Mouse (Mus musculus) small intestine, adult 2 months (tissue): ENCODE results near the gene Cfap161. TPM values are rescaled to one million over a fixed set of nuclear protein-coding genes. Genes with fewer than 3 reads are reported as not detected.

Experiments
- H3K27ac ChIP-seq: fragments of 200-500 bp; 2 replicates; pipeline ENCODE4 v1.5.1; 2012; ENCODE audit warnings: low read depth, low read length, control low read depth, inconsistent platforms; ENCODE audit not compliant: insufficient read depth
- H3K27me3 ChIP-seq: fragments of 200-500 bp; 2 replicates; pipeline ENCODE4 v1.6.1; 2012; ENCODE audit warnings: mild to moderate bottlenecking, moderate library complexity, low read length, inconsistent platforms; ENCODE audit not compliant: control insufficient read depth, insufficient read depth
- H3K36me3 ChIP-seq: fragments of 200-500 bp; 2 replicates; pipeline ENCODE4 v1.6.1; 2012; ENCODE audit warnings: mild to moderate bottlenecking, low read length, control low read depth, inconsistent platforms; ENCODE audit not compliant: control insufficient read depth, insufficient read depth
- H3K4me1 ChIP-seq: fragments of 200-500 bp; 2 replicates; pipeline ENCODE4 v1.6.1; 2012; ENCODE audit warnings: low read length, inconsistent platforms, mixed read lengths; ENCODE audit not compliant: control insufficient read depth, insufficient read depth, insufficient read length
- H3K4me3 ChIP-seq: fragments of 200-500 bp; 2 replicates; pipeline ENCODE4 v1.5.1; 2012; ENCODE audit warnings: low read depth, mild to moderate bottlenecking, control low read depth, inconsistent platforms, low read length, moderate library complexity
- CTCF ChIP-seq: fragments of 200-500 bp; IDR thresholded peaks from 2 replicates; pipeline ENCODE4 v1.5.1; 2012; ENCODE audit warnings: low read depth, mild to moderate bottlenecking, control low read depth, inconsistent platforms, low read length, moderate library complexity, mixed read lengths; ENCODE audit not compliant: insufficient replicate concordance, insufficient read length; ENCODE audit errors: extremely low read depth
- POLR2A ChIP-seq: fragments of 200-500 bp; IDR thresholded peaks from 2 replicates; pipeline ENCODE4 v1.6.1; 2012; ENCODE audit warnings: low read depth, mild to moderate bottlenecking, control low read depth, inconsistent platforms, low read length, moderate library complexity
- WGBS: fragments of 180-500 bp; shearing (Covaris S2); methylation state at CpG from one replicate; pipeline ENCODE4 v1.1.7; 2018; 5-methylcytosine and 5-hydroxymethylcytosine counted together
- polyA plus RNA-seq: library from polyadenylated mRNA; depleted of rRNA; stranded (reverse); fragments of >200 nt; gene quantifications from 2 replicates; pipeline ENCODE4 v1.2.3, GENCODE M21; 2012

Cfap161 gene
- polyA plus RNA-seq, 1 experiment = not detected

DNA sequence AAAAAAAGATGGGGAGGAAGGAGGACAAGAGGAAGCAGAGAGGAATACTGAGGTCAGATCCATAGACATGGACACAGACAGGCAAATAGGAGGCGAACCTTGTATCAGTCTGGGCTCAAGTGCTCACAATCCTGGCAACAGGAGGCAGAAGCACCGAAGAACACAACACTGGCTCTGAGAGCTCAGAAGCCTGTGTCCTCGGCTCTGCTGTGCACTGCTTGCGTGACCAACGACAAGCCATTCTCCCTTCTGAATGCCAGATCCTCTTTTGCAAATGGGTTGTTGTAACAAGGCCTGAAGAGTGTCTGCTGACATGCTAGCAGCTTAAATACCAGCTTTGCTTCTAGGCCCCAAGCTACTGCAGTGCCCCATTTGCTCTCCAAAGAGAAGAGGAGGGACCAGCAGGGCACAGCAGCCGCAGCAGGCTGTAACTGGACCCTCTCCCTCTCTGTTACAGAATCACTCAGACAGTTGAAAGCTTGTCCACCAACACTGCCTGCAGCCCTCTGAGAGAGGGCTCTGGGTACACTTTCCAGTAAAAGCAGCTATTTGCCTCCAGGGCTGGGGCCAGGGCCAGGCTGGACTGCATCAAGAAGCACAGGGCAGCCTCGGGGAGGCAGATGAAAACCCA is 54.9 kb downstream of the Cfap161 start:
- no peak overlapping the region for H3K4me3 ChIP-seq
- 75% methylated on average over 7 of the region's 7 CpGs for WGBS
- no peaks in the 10 kb centered on the region for H3K4me1 ChIP-seq
- no peak overlapping the region for H3K27ac ChIP-seq
- H3K27me3 ChIP-seq = no peaks in the 10 kb centered on the region
- no peak for TF ChIP-seq CTCF
- no peak for TF ChIP-seq POLR2A
- no peaks in the 10 kb centered on the region for H3K36me3 ChIP-seq

DNA sequence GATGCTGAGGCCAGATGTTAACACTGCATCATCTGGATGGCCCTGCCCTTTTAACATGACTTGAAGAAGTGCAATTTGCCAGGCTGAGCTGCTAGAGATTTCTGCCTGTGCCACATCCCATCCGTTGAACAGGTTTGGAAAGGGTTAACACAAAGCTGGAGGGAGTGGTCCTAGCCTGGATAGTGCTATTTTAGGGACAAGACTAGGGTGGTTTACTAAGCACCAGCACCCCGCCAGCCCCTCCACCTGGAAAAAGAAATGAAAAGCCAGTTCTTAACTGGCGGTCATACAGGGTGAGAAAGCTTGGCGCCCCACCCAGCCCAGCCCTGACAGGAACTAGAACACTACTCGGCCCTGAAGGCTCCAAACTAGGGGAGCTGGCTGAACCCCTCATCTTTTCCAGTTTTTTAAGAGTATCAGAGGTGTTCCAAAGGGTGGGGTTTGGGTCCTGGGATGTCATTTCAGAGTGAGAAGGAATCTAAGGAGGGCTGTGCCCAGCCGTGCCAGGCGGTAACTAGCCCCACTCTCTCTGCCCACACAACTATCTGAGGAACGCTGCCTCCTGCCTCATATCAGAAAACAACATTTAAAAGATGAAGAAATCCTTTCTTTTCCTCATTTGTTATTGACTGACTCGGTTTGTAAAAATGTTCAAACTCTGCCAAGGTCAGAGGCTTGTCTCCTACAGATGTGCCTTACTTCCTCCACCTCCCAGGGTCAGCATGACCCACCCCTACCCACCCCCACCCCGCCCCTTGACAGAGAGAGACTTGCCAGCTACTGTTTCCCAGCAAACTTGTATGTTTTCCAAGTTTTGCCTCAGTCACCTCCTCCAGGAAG is 55.8 kb downstream of the Cfap161 start:
- Histone ChIP-seq H3K4me3 (no peak overlapping the region), H3K27ac (no peak overlapping the region), H3K36me3 (no peaks in the 10 kb centered on the region), H3K27me3 (no peaks in the 10 kb centered on the region), H3K4me1 (no peaks in the 10 kb centered on the region)
- TF ChIP-seq POLR2A (no peak), CTCF (no peak)
- 50% methylated on average over 10 of the region's 10 CpGs for WGBS

DNA sequence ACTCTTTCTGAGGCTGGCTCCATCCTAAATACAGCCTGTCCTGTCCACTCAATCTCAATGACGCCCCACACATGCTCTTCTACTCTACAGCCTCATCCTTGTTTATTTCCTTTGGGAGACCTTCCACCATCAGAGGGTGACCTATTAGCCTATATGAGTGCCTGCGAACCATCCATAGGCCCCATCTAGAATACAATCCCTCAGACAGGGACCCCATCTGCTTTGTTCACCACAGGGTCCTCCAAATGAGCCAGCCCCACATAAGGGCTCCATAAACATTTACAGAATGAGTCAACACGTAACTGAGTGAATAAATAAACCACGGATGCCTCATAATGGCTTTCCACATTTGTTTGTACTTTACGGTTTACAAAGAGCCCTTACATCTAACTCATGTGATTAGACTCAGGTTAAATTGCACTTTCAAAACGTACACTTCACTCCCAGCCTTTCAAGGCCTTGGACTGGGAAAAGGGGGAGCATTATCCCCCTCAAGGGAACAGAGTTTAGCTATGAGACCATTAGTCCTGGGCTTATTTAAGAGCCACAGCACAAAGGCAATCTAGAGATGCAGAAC is 56.7 kb downstream of the Cfap161 start:
- Histone ChIP-seq H3K36me3 (no peaks in the 10 kb centered on the region), H3K27ac (no peak overlapping the region), H3K4me1 (no peaks in the 10 kb centered on the region), H3K27me3 (no peaks in the 10 kb centered on the region), H3K4me3 (no peak overlapping the region)
- TF ChIP-seq CTCF (no peak), POLR2A (no peak)
- 51% methylated on average over 6 of the region's 6 CpGs for WGBS

DNA sequence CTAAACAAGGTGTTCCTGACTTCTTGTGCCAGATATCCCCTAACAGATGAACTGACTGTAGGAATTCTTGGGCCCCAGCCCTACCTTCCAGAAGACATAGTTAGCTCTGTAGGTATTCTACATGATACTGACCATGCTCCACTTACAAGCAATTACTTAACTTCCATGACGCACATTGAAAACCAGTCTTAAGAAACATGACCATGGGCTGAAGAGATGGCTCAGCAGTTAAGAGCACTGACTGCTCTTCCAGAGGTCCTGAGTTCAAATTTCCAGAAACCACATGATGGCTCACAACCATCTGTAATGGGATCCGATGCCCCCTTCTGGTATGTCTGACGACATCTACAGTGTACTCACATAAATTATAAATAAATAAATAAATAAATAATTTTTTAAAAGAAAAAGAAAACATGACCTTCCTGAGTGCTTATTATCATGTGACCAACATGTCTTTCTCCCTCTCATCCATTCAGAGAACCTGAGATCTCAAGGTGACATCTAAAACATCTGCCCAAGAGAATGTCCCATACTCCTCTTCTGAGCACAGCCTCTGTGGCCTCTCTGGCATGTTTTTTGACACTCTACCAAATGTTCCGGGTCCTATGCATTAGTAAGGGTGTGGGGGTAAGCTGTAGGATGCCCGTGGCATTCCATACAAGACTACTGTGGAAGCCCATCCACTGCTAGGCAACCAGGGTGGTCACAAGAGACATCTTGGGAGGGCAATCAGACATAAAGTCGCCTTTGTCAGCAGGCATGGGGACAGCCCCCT is 58.2 kb downstream of the Cfap161 start:
- Histone ChIP-seq H3K4me3 (no peak overlapping the region), H3K36me3 (no peaks in the 10 kb centered on the region), H3K4me1 (no peaks in the 10 kb centered on the region), H3K27ac (no peak overlapping the region), H3K27me3 (no peaks in the 10 kb centered on the region)
- 86% methylated on average over 6 of the region's 6 CpGs for WGBS
- TF ChIP-seq CTCF (no peak), POLR2A (no peak)

DNA sequence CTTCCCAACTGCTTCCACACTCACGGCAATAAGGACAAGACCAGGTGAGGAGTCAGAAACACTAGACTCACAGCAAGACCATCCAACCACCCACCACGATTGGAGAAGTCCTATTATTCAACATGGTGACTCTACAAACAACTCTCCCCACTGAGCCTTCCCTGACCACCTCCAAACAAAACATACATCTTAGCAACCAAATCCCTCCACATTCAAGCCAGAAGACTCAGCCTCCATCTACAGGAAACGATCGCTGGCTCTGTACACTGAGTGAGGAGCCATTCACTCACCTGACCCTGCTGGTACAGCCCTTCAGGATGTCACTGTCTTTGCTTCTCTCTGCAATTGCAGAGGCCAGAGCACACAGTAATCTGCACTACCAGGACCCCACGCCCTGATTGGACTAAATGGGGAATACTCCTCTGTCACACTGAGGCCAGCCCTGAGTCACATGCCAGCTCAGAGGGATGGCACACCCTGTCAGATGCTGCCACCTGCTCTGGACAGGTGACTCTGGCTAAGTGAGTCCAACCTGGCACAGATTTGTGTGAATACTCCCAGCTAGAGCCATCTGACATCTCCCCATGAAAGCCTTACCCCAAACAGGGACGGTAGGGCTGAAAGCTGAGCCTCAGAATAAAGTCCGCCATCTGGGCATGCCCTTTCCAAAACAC is 59.4 kb downstream of the Cfap161 start:
- Histone ChIP-seq H3K27ac (no peak overlapping the region), H3K36me3 (no peaks in the 10 kb centered on the region), H3K4me3 (no peak overlapping the region), H3K4me1 (no peaks in the 10 kb centered on the region), H3K27me3 (no peaks in the 10 kb centered on the region)
- no peak for TF ChIP-seq CTCF
- no peak for TF ChIP-seq POLR2A
- 79% methylated on average over 7 of the region's 7 CpGs for WGBS

DNA sequence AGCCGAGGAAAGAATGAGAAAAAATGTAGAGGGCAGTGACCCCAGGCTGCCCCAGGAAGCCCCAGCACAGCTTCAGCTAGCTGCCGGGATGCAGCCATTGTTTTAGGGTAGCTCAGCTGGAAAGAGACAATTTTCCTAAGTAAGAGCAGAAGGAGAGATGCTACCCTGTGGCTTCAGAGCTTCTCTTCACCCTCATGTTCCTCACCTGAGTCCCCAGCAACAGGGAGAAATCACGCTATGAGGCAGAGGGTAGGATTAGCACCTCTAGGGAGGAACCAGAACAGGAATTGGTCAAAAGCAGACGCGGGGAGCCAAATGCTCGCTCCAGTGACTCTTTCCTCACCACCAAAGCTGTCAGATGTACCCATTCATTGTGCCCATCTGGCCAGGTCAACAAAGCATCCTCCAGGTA is 60.0 kb downstream of the Cfap161 start:
- H3K4me3 ChIP-seq = no peak overlapping the region
- no peaks in the 10 kb centered on the region for H3K27me3 ChIP-seq
- whole genome bisulfite sequencing = 73% methylated on average over 6 of the region's 6 CpGs
- H3K27ac ChIP-seq = no peak overlapping the region
- no peak for TF ChIP-seq POLR2A
- TF ChIP-seq CTCF = no peak
- H3K36me3 ChIP-seq = no peaks in the 10 kb centered on the region
- H3K4me1 ChIP-seq = no peaks in the 10 kb centered on the region
